Mouse (Mus musculus) fibroblast of lung, adult 2 months (primary cell): ENCODE measurements at regions not wholly inside any gene's neighbourhood (a gene's known extent, or its start where the extent isn't known, plus 50 kb on each side); places are given as distances from the start of the nearest gene placed in this dataset.

Experiments
- DNase-seq: peaks from one replicate; pipeline ENCODE4 v3.0.0-alpha.2; 2011; ENCODE audit warnings: low read depth

- DNase-seq, result no peak
Observed at GRCm38 (mm10) chr2:46179741-46180140, 1062.5 kb upstream of the Zeb2 start.

- DNase-seq, result no peak
Observed at GRCm38 (mm10) chr2:46168488-46168887, 1051.3 kb upstream of the Zeb2 start.

- no peak for DNase-seq
Observed at GRCm38 (mm10) chr2:46149848-46150247, 1032.7 kb upstream of the Zeb2 start.

GRCm38 (mm10) chr2:46119871-46120270 lies 1002.7 kb upstream of the Zeb2 start:
- no peak for DNase-seq

- DNase-seq, result peak; percentile 70
Observed at GRCm38 (mm10) chr2:46106991-46107390, 989.8 kb upstream of the Zeb2 start.

- DNase-seq, result no peak
Observed at GRCm38 (mm10) chr2:46065034-46065802, 948.0 kb upstream of the Zeb2 start.

- no peak for DNase-seq
Observed at GRCm38 (mm10) chr2:46055729-46056128, 938.5 kb upstream of the Zeb2 start.

GRCm38 (mm10) chr2:46054902-46055301 lies 937.7 kb upstream of the Zeb2 start:
- no peak for DNase-seq

- peak; percentile 49 for DNase-seq
Observed at GRCm38 (mm10) chr2:46021854-46022253, 904.7 kb upstream of the Zeb2 start.

- no peak for DNase-seq
Observed at GRCm38 (mm10) chr2:46013771-46014269, 896.6 kb upstream of the Zeb2 start.

GRCm38 (mm10) chr2:46012716-46013115 lies 895.5 kb upstream of the Zeb2 start:
- no peak for DNase-seq

GRCm38 (mm10) chr2:45975157-45975556 lies 858.0 kb upstream of the Zeb2 start:
- DNase-seq, result no peak

GRCm38 (mm10) chr2:45968635-45969034 lies 851.4 kb upstream of the Zeb2 start:
- DNase-seq, result no peak

GRCm38 (mm10) chr2:45956792-45957330 lies 839.7 kb upstream of the Zeb2 start:
- no peak for DNase-seq

- no peak for DNase-seq
Observed at GRCm38 (mm10) chr2:45948758-45949157, 831.6 kb upstream of the Zeb2 start.

- DNase-seq, result no peak
Observed at GRCm38 (mm10) chr2:45925791-45926480, 808.7 kb upstream of the Zeb2 start.

- no peak for DNase-seq
Observed at GRCm38 (mm10) chr2:45908871-45909270, 791.7 kb upstream of the Zeb2 start.

- peak; percentile 17 for DNase-seq
Observed at GRCm38 (mm10) chr2:45904623-45905235, 787.5 kb upstream of the Zeb2 start.

- DNase-seq, result no peak
Observed at GRCm38 (mm10) chr2:45904090-45904489, 786.9 kb upstream of the Zeb2 start.

- no peak for DNase-seq
Observed at GRCm38 (mm10) chr2:45903350-45903749, 786.2 kb upstream of the Zeb2 start.

GRCm38 (mm10) chr2:45901892-45902291 lies 784.7 kb upstream of the Zeb2 start:
- no peak for DNase-seq

- DNase-seq, result no peak
Observed at GRCm38 (mm10) chr2:45884680-45885079, 767.5 kb upstream of the Zeb2 start.

GRCm38 (mm10) chr2:45878656-45879055 lies 761.5 kb upstream of the Zeb2 start:
- DNase-seq, result no peak
